Mouse (Mus musculus): ENCODE measurements around the gene Rnf149. TPM values are rescaled to one million over a fixed set of nuclear protein-coding genes. Genes with fewer than 3 reads are reported as not detected.

Gene Rnf149
- total and polyA plus RNA-seq, 2 experiments = 58.9 to 83.6 TPM

DNA sequence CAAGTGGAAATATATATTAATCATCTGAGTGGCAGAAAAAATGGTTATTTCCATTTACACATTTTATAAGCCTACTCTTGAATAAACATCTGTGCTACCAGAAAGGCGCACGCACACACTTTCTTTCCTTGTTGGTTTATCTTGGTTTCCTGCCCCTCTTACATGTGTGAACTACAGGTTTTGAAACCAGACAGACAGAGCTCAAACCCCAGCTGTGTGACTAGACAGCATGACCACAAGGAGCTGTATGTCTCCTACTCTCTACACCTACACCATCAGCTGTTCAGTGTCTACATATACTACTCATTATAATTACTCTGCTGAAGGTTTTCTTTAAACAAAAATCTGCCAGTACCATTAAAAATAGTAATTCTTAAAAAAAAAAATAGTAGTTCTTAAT, 18.2 kb downstream of the Rnf149 start:
- Histone ChIP-seq H3K27ac (replicated peaks; ENCODE audit: insufficient read depth, low read depth, low read length) (no peak overlapping the region), H3K4me1 (ENCODE audit: control insufficient read depth, insufficient read depth, low read length) (no peaks in the 10 kb centered on the region), H3K4me3 (ENCODE audit: insufficient read depth, low read depth, low read length) (no peak overlapping the region), H3K9ac (ENCODE audit: low read depth, low read length) (no peak overlapping the region), H3K36me3 (ENCODE audit: control insufficient read depth, insufficient read depth, low read length) (peaks cover 64% of the 10 kb centered on the region), H3K27me3 (ENCODE audit: control insufficient read depth, insufficient read depth, low read length) (no peaks in the 10 kb centered on the region), H3K79me2 (ENCODE audit: control insufficient read depth, insufficient read depth, low read length) (no peaks in the 10 kb centered on the region; the same call in 1 of the 2 replicates)
- TF ChIP-seq CTCF (IDR thresholded peaks at IDR 0.05; ENCODE audit: low read depth, low read length) (no peak), POLR2A (IDR thresholded peaks at IDR 0.05; ENCODE audit: extremely low read depth, insufficient read depth, low read length) (no peak)
- WGBS = 95% methylated on average over 2 of the region's 2 CpGs
- no peak for DNase-seq (ENCODE audit: extremely low read depth, low read depth, low spot score)

DNA sequence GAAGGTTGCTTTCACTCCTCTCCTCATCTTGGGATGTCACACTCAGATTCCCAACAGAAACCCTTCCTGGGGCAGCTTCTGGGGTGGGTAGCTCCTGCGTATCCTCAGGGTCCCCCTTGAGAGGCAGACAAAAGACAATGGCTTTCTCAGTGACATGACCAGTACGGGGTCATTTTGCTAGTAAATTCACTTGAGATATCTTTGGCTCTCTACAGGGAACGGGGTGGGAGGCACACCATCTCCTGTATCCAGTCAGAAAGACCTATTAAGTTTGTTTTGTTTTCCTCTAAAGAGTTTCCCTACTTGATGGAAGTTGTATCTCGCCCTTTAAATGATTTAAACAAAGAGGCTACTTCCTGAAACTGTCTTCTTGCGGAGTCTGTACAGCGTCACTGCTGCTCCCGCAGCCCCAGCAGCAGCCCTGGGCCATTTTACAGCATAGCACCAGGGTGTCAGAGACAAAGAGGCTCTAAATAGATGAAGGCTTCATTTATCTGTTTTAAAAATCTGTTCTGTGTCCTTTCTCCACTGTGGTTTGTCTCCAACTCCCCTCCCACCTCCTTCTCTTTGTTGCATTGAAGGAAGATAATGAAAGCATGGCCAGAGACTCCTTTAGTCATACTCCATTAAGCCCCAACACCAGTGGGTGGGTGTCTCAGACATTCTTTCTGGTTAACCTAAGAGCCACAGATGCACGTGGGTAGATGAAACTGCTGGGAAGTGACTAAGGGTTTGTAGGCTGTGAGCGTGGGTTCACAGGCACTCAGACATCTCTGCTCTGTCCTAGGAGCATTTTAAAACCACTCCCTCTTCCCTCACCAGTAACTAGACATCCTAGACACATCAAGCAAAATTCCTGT, 21.4 kb downstream of the Rnf149 start:
- Histone ChIP-seq H3K4me3 (ENCODE audit: insufficient read depth, low read depth, low read length) (no peak overlapping the region), H3K79me2 (ENCODE audit: control insufficient read depth, insufficient read depth, low read length) (no peaks in the 10 kb centered on the region; the same call in 1 of the 2 replicates), H3K9ac (ENCODE audit: low read depth, low read length) (no peak overlapping the region), H3K4me1 (ENCODE audit: control insufficient read depth, insufficient read depth, low read length) (no peaks in the 10 kb centered on the region), H3K27me3 (ENCODE audit: control insufficient read depth, insufficient read depth, low read length) (no peaks in the 10 kb centered on the region), H3K27ac (replicated peaks; ENCODE audit: insufficient read depth, low read depth, low read length) (no peak overlapping the region), H3K36me3 (ENCODE audit: control insufficient read depth, insufficient read depth, low read length) (peaks cover 62% of the 10 kb centered on the region)
- no peak for DNase-seq (ENCODE audit: extremely low read depth, low read depth, low spot score)
- TF ChIP-seq POLR2A (IDR thresholded peaks at IDR 0.05; ENCODE audit: extremely low read depth, insufficient read depth, low read length) (no peak), CTCF (IDR thresholded peaks at IDR 0.05; ENCODE audit: low read depth, low read length) (no peak)
- 87% methylated on average over 9 of the region's 9 CpGs for WGBS

DNA sequence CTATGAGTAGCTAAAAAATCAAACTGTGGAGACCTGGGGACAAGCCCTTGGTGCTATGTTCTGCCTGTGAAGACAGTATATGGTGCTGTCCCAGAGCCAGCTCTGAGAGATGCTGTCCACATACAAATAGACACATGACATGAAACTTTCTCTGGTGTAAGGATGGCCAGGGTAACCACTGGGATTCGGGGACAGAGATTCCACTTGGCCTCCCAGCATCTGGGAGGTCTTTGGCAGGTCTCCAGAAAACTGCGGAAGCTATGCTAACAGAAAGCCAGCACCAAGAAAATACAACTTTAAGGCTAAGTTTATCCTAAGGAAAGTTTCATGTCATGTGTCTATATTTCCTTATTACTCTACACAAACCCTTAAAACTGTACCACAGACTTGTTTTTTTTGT, 27.4 kb downstream of the Rnf149 start:
- DNase-seq (ENCODE audit: extremely low read depth, low read depth, low spot score) = no peak
- Histone ChIP-seq H3K27me3 (ENCODE audit: control insufficient read depth, insufficient read depth, low read length) (no peaks in the 10 kb centered on the region), H3K36me3 (ENCODE audit: control insufficient read depth, insufficient read depth, low read length) (peaks cover 60% of the 10 kb centered on the region), H3K4me3 (ENCODE audit: insufficient read depth, low read depth, low read length) (no peak overlapping the region), H3K4me1 (ENCODE audit: control insufficient read depth, insufficient read depth, low read length) (no peaks in the 10 kb centered on the region), H3K79me2 (ENCODE audit: control insufficient read depth, insufficient read depth, low read length) (no peaks in the 10 kb centered on the region), H3K9ac (ENCODE audit: low read depth, low read length) (no peak overlapping the region), H3K27ac (replicated peaks; ENCODE audit: insufficient read depth, low read depth, low read length) (no peak overlapping the region)
- WGBS = 73% methylated on average over 2 of the region's 2 CpGs
- no peak for TF ChIP-seq POLR2A (IDR thresholded peaks at IDR 0.05; ENCODE audit: extremely low read depth, insufficient read depth, low read length)

DNA sequence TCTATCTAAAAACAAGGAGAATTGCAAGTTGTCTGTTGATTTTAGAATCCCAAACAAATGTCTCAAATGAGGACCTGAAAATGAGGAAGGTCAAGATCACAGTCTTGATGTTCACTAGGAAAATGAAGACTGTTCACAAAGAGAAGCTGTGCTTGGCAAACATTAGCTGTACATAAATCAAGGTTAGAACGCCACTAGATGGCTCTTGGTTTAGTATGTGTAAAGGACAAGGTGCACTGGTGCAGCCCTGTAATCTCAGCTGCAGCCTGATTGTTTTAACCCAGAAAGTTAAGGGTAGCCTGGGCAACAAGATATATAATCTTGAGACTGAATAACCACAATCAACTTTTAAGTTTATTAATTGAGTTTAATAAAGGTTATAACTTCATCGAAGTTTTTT, 30.0 kb downstream of the Rnf149 start:
- TF ChIP-seq CTCF (IDR thresholded peaks at IDR 0.05; ENCODE audit: low read depth, low read length) (no peak), POLR2A (IDR thresholded peaks at IDR 0.05; ENCODE audit: extremely low read depth, insufficient read depth, low read length) (no peak)
- 49% methylated on average over 2 of the region's 2 CpGs for WGBS
- no peaks in the 10 kb centered on the region for H3K27me3 ChIP-seq (ENCODE audit: control insufficient read depth, insufficient read depth, low read length)
- H3K27ac ChIP-seq (replicated peaks; ENCODE audit: insufficient read depth, low read depth, low read length) = no peak overlapping the region
- H3K4me1 ChIP-seq (ENCODE audit: control insufficient read depth, insufficient read depth, low read length) = no peaks in the 10 kb centered on the region
- no peak overlapping the region for H3K4me3 ChIP-seq (ENCODE audit: insufficient read depth, low read depth, low read length)
- no peak overlapping the region for H3K9ac ChIP-seq (ENCODE audit: low read depth, low read length)
- peak; percentile 37 for DNase-seq (ENCODE audit: extremely low read depth, low read depth, low spot score)
- peaks cover 57% of the 10 kb centered on the region for H3K36me3 ChIP-seq (ENCODE audit: control insufficient read depth, insufficient read depth, low read length)
- no peaks in the 10 kb centered on the region for H3K79me2 ChIP-seq (ENCODE audit: control insufficient read depth, insufficient read depth, low read length)

DNA sequence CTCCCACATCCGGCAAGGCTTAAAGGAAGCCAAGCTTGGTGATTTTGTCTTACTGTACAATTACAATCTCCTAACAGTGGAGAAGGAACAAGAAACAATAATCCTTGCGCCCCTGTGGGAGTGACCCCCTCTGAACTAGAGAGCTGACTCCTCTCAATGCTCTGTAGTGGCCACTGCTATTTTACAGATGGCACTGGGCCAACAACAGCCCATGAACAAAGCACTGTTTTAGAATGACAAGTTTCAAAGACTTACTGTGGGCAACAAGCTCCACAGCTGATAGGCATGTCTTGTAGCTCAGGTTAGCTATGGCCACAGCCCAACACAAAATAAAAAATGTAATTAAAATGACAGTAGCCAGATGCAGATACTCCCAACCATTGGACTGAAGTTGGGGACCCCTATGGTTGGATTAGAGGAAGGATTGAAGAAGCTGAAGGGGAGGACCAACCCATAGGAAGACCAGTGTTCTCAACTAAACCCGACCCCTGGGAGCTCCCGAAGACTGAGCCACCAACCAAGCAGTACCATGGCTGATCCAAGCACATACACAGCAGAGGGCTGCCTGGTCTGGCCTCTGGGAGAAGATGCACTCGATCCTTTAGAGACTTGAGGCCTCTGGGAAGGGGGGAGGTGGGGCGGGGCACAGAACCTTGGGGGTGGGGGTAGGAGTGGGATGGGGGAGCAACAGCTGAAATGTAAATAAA, 30.9 kb downstream of the Rnf149 start:
- DNase-seq (ENCODE audit: extremely low read depth, low read depth, low spot score) = no peak
- 96% methylated on average over 6 of the region's 6 CpGs for WGBS
- no peaks in the 10 kb centered on the region for H3K4me1 ChIP-seq (ENCODE audit: control insufficient read depth, insufficient read depth, low read length)
- H3K36me3 ChIP-seq (ENCODE audit: control insufficient read depth, insufficient read depth, low read length) = peaks cover 58% of the 10 kb centered on the region
- TF ChIP-seq POLR2A (IDR thresholded peaks at IDR 0.05; ENCODE audit: extremely low read depth, insufficient read depth, low read length) = no peak
- no peak for TF ChIP-seq CTCF (IDR thresholded peaks at IDR 0.05; ENCODE audit: low read depth, low read length)
- H3K79me2 ChIP-seq (ENCODE audit: control insufficient read depth, insufficient read depth, low read length) = no peaks in the 10 kb centered on the region
- no peak overlapping the region for H3K27ac ChIP-seq (replicated peaks; ENCODE audit: insufficient read depth, low read depth, low read length)
- no peaks in the 10 kb centered on the region for H3K27me3 ChIP-seq (ENCODE audit: control insufficient read depth, insufficient read depth, low read length)
- H3K9ac ChIP-seq (ENCODE audit: low read depth, low read length) = no peak overlapping the region
- no peak overlapping the region for H3K4me3 ChIP-seq (ENCODE audit: insufficient read depth, low read depth, low read length)

DNA sequence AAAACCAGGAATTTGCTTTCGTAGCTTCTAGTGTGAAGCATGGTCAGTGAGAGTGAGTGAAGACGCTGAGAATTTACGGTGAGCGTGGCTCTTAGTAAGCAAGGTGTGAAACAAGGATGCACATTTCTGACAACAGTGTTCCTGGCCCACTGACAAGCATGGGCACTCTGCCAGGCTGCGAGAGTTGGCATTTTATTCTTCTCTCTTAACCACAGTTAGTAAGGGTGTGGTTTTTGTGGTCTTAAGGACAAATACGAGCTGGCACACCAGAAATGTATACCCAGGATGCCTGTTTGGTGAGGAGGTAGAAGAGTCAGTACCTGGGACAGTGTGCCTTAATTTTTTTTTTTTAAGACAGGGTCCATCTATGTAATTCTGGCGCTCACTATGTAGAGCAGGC, 31.6 kb downstream of the Rnf149 start:
- DNase-seq (ENCODE audit: extremely low read depth, low read depth, low spot score) = no peak
- Histone ChIP-seq H3K79me2 (ENCODE audit: control insufficient read depth, insufficient read depth, low read length) (no peaks in the 10 kb centered on the region), H3K36me3 (ENCODE audit: control insufficient read depth, insufficient read depth, low read length) (peaks cover 60% of the 10 kb centered on the region), H3K9ac (ENCODE audit: low read depth, low read length) (no peak overlapping the region), H3K4me1 (ENCODE audit: control insufficient read depth, insufficient read depth, low read length) (no peaks in the 10 kb centered on the region), H3K4me3 (ENCODE audit: insufficient read depth, low read depth, low read length) (no peak overlapping the region), H3K27me3 (ENCODE audit: control insufficient read depth, insufficient read depth, low read length) (no peaks in the 10 kb centered on the region), H3K27ac (replicated peaks; ENCODE audit: insufficient read depth, low read depth, low read length) (no peak overlapping the region)
- 83% methylated on average over 7 of the region's 7 CpGs for WGBS
- no peak for TF ChIP-seq POLR2A (IDR thresholded peaks at IDR 0.05; ENCODE audit: extremely low read depth, insufficient read depth, low read length)
- no peak for TF ChIP-seq CTCF (IDR thresholded peaks at IDR 0.05; ENCODE audit: low read depth, low read length)
